Mouse (Mus musculus) liver, adult 2 months (tissue): ENCODE measurements at regions not wholly inside any gene's neighbourhood (a gene's known extent, or its start where the extent isn't known, plus 50 kb on each side); places are given as distances from the start of the nearest gene placed in this dataset.

Experiments
- CTCF ChIP-seq: fragments of 200-500 bp; IDR thresholded peaks from 2 replicates; pipeline ENCODE4 v1.5.1; 2011; ENCODE audit warnings: low read depth, low read length, control low read depth
- POLR2A ChIP-seq: fragments of 200-500 bp; IDR thresholded peaks from 2 replicates; pipeline ENCODE4 v1.6.1; 2011; ENCODE audit warnings: low read length, control low read depth; ENCODE audit not compliant: insufficient read depth; ENCODE audit errors: extremely low read depth

DNA sequence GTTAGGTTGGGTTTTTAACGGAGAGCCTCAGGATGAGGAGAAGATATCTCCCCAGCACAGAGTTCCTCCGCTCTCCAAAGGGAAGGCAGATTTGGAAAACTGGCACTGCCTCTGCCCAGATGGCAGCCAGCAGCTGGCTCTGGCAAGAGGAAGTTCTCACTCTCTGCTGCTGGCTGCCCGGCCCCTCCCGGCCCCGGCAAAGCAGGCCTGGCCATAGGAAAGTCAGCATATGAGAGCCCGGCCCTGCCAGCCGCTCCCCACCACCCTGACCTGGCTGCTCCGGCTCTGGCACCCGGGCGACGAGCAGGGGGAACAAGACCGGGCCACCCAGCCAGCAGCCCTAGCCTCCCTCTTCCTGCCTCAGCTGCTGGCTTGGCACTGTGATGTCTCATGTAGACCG, 89.1 kb upstream of the Prox1 start:
- no peak for TF ChIP-seq CTCF
- no peak for TF ChIP-seq POLR2A
